ENCODE assay signal across 8 mouse cellular contexts in genomic region chr7:34387784-34388444, GRCm38 (mm10). TPM values are rescaled to one million over a fixed set of nuclear protein-coding genes. Genes with fewer than 3 reads are reported as not detected.
A peak's percentile ranks its signal among the peaks of the same experiment; 100 is the strongest.
DNase-seq lines count a peak whose midpoint lies in the region; ATAC-seq and TF ChIP-seq lines count a peak whose summit lies in the region.

No protein-coding gene starts in this region.

- peak; percentile 18 for DNase-seq in lung, postnatal 0 days (ENCODE audit: low spot score)
- no peak for DNase-seq in lung, postnatal 25 days (ENCODE audit: low spot score)
- peak; percentile 26 to 31 for DNase-seq in adrenal gland, postnatal 36 days
- no peak for DNase-seq in forebrain, postnatal 0 days
- DNase-seq in liver, adult 2 months (ENCODE audit: extremely low read depth, low read depth, low spot score) = no peak
- no peak for DNase-seq in stomach, postnatal 0 days (ENCODE audit: low spot score)
- no peak for DNase-seq in cerebellum, postnatal 10 days
- DNase-seq in left cerebral cortex, adult 11 months (ENCODE audit: low spot score) = no peak

- no peaks in the 10 kb centered on the region for H3K36me3 ChIP-seq in lung, postnatal 0 days (ENCODE audit: insufficient read depth, low read length)
- no peaks in the 10 kb centered on the region for H3K36me3 ChIP-seq in forebrain, postnatal 0 days (ENCODE audit: insufficient read depth)
- no peaks in the 10 kb centered on the region; the same call in 1 of the 2 replicates for H3K36me3 ChIP-seq in liver, adult 2 months (ENCODE audit: control insufficient read depth, insufficient read depth, low read length)
- no peaks in the 10 kb centered on the region for H3K36me3 ChIP-seq in stomach, postnatal 0 days (ENCODE audit: control insufficient read depth, insufficient read depth, low read length)

- TF ChIP-seq EP300 in lung, postnatal 0 days (IDR thresholded peaks at IDR 0.05) = no peak
- TF ChIP-seq EP300 in stomach, postnatal 0 days (optimal IDR thresholded peaks at IDR 0.05) = no peak

- H3K4me3 ChIP-seq in lung, postnatal 0 days (ENCODE audit: low read depth, low read length) = peak overlapping the region; percentile 96
- peak overlapping the region; percentile 89 for H3K4me3 ChIP-seq in forebrain, postnatal 0 days (ENCODE audit: low read depth, low read length)
- H3K4me3 ChIP-seq in liver, adult 2 months (ENCODE audit: insufficient read depth, low read depth, low read length) = 0 out of 2 replicates have a peak overlapping the region, but pooled peaks have one; percentile 73
- peak overlapping the region; percentile 98 for H3K4me3 ChIP-seq in stomach, postnatal 0 days (ENCODE audit: low read depth, low read length)

- no peak for TF ChIP-seq CTCF in lung, postnatal 0 days (IDR thresholded peaks at IDR 0.05)
- no peak for TF ChIP-seq CTCF in forebrain, postnatal 0 days (IDR thresholded peaks at IDR 0.05; ENCODE audit: low read depth)
- TF ChIP-seq CTCF in liver, adult 2 months (IDR thresholded peaks at IDR 0.05; ENCODE audit: low read depth, low read length) = no peak
- TF ChIP-seq CTCF in stomach, postnatal 0 days (IDR thresholded peaks at IDR 0.05; ENCODE audit: low read depth) = no peak

- WGBS in lung, postnatal 0 days = under 1% methylated on average over 5 of the region's 5 CpGs
- WGBS in forebrain, postnatal 0 days = 2% methylated on average over 5 of the region's 5 CpGs
- WGBS in liver, adult 2 months = 3% methylated on average over 5 of the region's 5 CpGs
- WGBS in stomach, postnatal 0 days = under 1% methylated on average over 5 of the region's 5 CpGs

- peak overlapping the region; percentile 99 for H3K27ac ChIP-seq in lung, postnatal 0 days (ENCODE audit: low read length)
- H3K27ac ChIP-seq in forebrain, postnatal 0 days (ENCODE audit: low read depth, low read length) = no peak overlapping the region
- H3K27ac ChIP-seq in liver, adult 2 months (replicated peaks; ENCODE audit: insufficient read depth, low read depth, low read length) = no peak overlapping the region
- peak overlapping the region; percentile 100 for H3K27ac ChIP-seq in stomach, postnatal 0 days (replicated peaks)

- H3K79me2 ChIP-seq in liver, adult 2 months (ENCODE audit: control insufficient read depth, insufficient read depth, low read length) = peaks cover 25% of the 10 kb centered on the region; the same call in 1 of the 2 replicates

- H3K9ac ChIP-seq in lung, postnatal 0 days (replicated peaks; ENCODE audit: low read depth) = peak overlapping the region; percentile 96
- peak overlapping the region; percentile 97 for H3K9ac ChIP-seq in forebrain, postnatal 0 days
- peak overlapping the region; percentile 4; the same call in 1 of the 2 replicates for H3K9ac ChIP-seq in liver, adult 2 months (ENCODE audit: low read depth, low read length)
- peak overlapping the region; percentile 96 for H3K9ac ChIP-seq in stomach, postnatal 0 days (ENCODE audit: low read length)

- H3K27me3 ChIP-seq in lung, postnatal 0 days (replicated peaks; ENCODE audit: insufficient read depth, low read length) = no peaks in the 10 kb centered on the region
- no peaks in the 10 kb centered on the region for H3K27me3 ChIP-seq in forebrain, postnatal 0 days (ENCODE audit: insufficient read depth, low read length)
- H3K27me3 ChIP-seq in liver, adult 2 months (ENCODE audit: control insufficient read depth, insufficient read depth, low read length) = no peaks in the 10 kb centered on the region
- no peaks in the 10 kb centered on the region for H3K27me3 ChIP-seq in stomach, postnatal 0 days (ENCODE audit: control insufficient read depth, insufficient read depth, low read length)

- no peak for ATAC-seq in lung, postnatal 0 days
- ATAC-seq in forebrain, postnatal 0 days = no peak
- no peak for ATAC-seq in stomach, postnatal 0 days (ENCODE audit: low FRiP score, low TSS enrichment)

- H3K4me2 ChIP-seq in lung, postnatal 0 days (replicated peaks; ENCODE audit: low read depth, low read length) = peak overlapping the region; percentile 71
- H3K4me2 ChIP-seq in forebrain, postnatal 0 days (ENCODE audit: low read depth) = peak overlapping the region; percentile 86
- peak overlapping the region; percentile 85 for H3K4me2 ChIP-seq in stomach, postnatal 0 days (replicated peaks; ENCODE audit: low read depth)

- peaks cover 10% of the 10 kb centered on the region; the same call in 1 of the 2 replicates for H3K4me1 ChIP-seq in lung, postnatal 0 days (ENCODE audit: insufficient read depth, low read depth, low read length)
- H3K4me1 ChIP-seq in forebrain, postnatal 0 days (ENCODE audit: insufficient read depth) = peaks cover 28% of the 10 kb centered on the region
- H3K4me1 ChIP-seq in liver, adult 2 months (ENCODE audit: control insufficient read depth, insufficient read depth, low read length) = peaks cover 11% of the 10 kb centered on the region
- no peaks in the 10 kb centered on the region; the same call in 1 of the 2 replicates for H3K4me1 ChIP-seq in stomach, postnatal 0 days (replicated peaks; ENCODE audit: control insufficient read depth, insufficient read depth)

- no peaks in the 10 kb centered on the region for H3K9me3 ChIP-seq in lung, postnatal 0 days (ENCODE audit: low read length)
- no peaks in the 10 kb centered on the region for H3K9me3 ChIP-seq in forebrain, postnatal 0 days (ENCODE audit: low read length)
- no peaks in the 10 kb centered on the region for H3K9me3 ChIP-seq in stomach, postnatal 0 days (ENCODE audit: control insufficient read depth, low read length)

- no peak for TF ChIP-seq POLR2A in liver, adult 2 months (IDR thresholded peaks at IDR 0.05; ENCODE audit: extremely low read depth, insufficient read depth, low read length)

RNA-seq across cellular contexts. Expression of gene Lsm14a, which starts 5.2 kb away (rescaled TPM):
- 76.1 and 80.2 TPM in 2 replicates for polyA plus RNA-seq in lung, postnatal 0 days (2015; fragmentation: Nextera tagmentation; extraction: Ambion mirVana)
- total RNA-seq in adrenal gland, postnatal 36 days (2021) = 100 to 1,000 TPM; 105 to 121 TPM
- 38.5 and 42.1 TPM in 2 replicates for total RNA-seq in forebrain, postnatal 0 days (2014; rRNA removed)
- 32.9 and 45.8 TPM in 2 replicates for polyA plus RNA-seq in forebrain, postnatal 0 days (2015; fragmentation: Nextera tagmentation; extraction: Ambion mirVana)
- total RNA-seq in liver, adult 2 months (2014; rRNA removed) = 24.1 and 26.2 TPM in 2 replicates
- 12.5 and 13.7 TPM in 2 replicates for polyA plus RNA-seq in liver, adult 2 months (2012; rRNA removed)
- polyA plus RNA-seq in stomach, postnatal 0 days (2015; fragmentation: Nextera tagmentation; extraction: Ambion mirVana) = 47.9 and 49.4 TPM in 2 replicates

Comparison
In these comparisons a context has a peak if more than half of its experiments do, and no peak if none do; other contexts are left out.
1. DNase-seq: peak in lung, postnatal 0 days (single experiment) and adrenal gland, postnatal 36 days (2 of 2); none in lung, postnatal 25 days (single experiment), forebrain, postnatal 0 days (single experiment), liver, adult 2 months (single experiment), stomach, postnatal 0 days (single experiment), cerebellum, postnatal 10 days (0 of 2) and left cerebral cortex, adult 11 months (single experiment).
2. H3K27ac ChIP-seq: peak in lung, postnatal 0 days (single experiment) and stomach, postnatal 0 days (single experiment); none in forebrain, postnatal 0 days (single experiment) and liver, adult 2 months (single experiment).
3. H3K9ac ChIP-seq: peak in every context shown above with its lines; median percentile 97 in forebrain, postnatal 0 days; 96 in lung, postnatal 0 days; 96 in stomach, postnatal 0 days; 4 in liver, adult 2 months.
4. Peak in every context shown above with its lines, with median percentiles within 50 percentile points of each other: H3K4me2 ChIP-seq and H3K4me3 ChIP-seq.